Mouse (Mus musculus): ENCODE data around the gene Mob1a. TPM values are rescaled to one million over a fixed set of nuclear protein-coding genes. Genes with fewer than 3 reads are reported as not detected.

The Mob1a gene
- 80.4 and 99.8 TPM in 2 replicates for polyA plus RNA-seq (2012)

DNA sequence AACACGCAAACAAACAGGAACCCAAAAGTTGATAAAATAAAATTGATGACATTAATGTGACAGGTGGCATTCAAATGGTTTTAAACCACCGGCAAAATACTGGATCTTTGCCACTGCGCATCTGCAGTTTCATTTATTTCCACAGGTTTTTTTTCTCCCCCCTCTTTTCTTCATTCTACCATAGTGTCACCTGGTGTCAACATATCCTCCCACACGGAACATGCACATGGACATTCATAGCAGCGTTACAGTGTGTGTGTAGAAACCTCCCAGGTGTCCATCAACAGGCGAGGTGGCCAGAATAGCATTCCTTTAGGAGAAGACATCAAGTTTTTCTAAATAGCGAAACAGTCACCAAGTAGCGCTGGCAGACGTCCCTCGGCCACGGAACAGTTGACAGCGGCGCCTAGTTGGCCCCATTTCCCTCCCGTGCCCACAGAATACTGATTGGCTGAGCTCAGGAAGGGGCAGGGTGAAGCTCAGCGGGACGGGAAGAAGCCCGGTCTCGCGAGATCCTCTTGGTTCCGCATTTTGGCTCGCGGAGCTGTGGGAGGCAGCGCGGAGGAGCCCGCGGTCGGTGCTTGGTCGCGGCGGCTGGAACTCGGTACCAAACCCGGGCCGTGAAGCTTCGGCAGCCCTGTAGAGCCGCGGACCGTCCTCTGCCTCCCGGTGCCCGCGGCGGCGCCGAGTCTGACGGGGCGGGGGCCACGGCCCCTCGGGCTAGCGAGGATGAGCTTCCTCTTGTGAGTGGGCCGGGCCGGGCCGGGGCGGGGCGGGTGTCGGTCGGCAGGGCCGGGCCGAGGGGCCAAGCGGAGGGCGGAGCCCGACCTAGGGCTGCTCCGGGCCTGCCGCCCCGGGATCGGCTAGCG is at the start of gene Mob1a, which contains the start of gene Mthfd2:
Gene Mob1a, plus strand, starts transcription at position 492 of the 869 bp plus-strand sequence.
Gene Mthfd2, minus strand, starts transcription at position 384 of the 869 bp plus-strand sequence.

GRCm38 (mm10) chr6:83348873-83349272 is 23.1 kb downstream of the Mob1a start, which contains the start of gene Bola3:
Gene Bola3, plus strand, starts transcription at chr6:83349147.

Other genes with a start within 250 kb of the Mob1a start
- 8.0 and 8.6 TPM in 2 replicates for gene Pcgf1, start 248.1 kb upstream of the Mob1a start, polyA plus RNA-seq (2012)
- gene Lbx2, start 239.6 kb upstream of the Mob1a start, polyA plus RNA-seq (2012): 0.29 and 0.54 TPM in 2 replicates
- gene Ccdc142, start 224.4 kb upstream of the Mob1a start, polyA plus RNA-seq (2012): 7.9 and 8.7 TPM in 2 replicates
- 4.3 and 4.9 TPM in 2 replicates for gene Gm42688, start 224.4 kb upstream of the Mob1a start, polyA plus RNA-seq (2012)
- 37.3 and 44.4 TPM in 2 replicates for gene Mrpl53, start 217.0 kb upstream of the Mob1a start, polyA plus RNA-seq (2012)
- 188 and 205 TPM in 2 replicates for gene Mogs, start 210.5 kb upstream of the Mob1a start, polyA plus RNA-seq (2012)
- gene Wbp1, start 204.5 kb upstream of the Mob1a start, polyA plus RNA-seq (2012): 60.5 and 62.6 TPM in 2 replicates
- gene Ino80b, start 200.6 kb upstream of the Mob1a start, polyA plus RNA-seq (2012): 241 and 250 TPM in 2 replicates
- 16.5 and 24.1 TPM in 2 replicates for gene Rtkn, start 190.6 kb upstream of the Mob1a start, polyA plus RNA-seq (2012)
- 0.34 TPM in 1 of 2 replicates, not detected in the other for gene Wdr54, start 169.6 kb upstream of the Mob1a start, polyA plus RNA-seq (2012)
- 0.07 and 0.10 TPM in 2 replicates for gene 1700003E16Rik, start 169.6 kb upstream of the Mob1a start, polyA plus RNA-seq (2012)
- 242 and 327 TPM in 2 replicates for gene Dctn1, start 160.1 kb upstream of the Mob1a start, polyA plus RNA-seq (2012)
- gene Slc4a5, start 106.2 kb upstream of the Mob1a start, polyA plus RNA-seq (2012): 0.46 and 0.62 TPM in 2 replicates
- gene Mthfd2, start 108 bp upstream of the Mob1a start, polyA plus RNA-seq (2012): 12.6 and 17.0 TPM in 2 replicates
- 24.8 and 34.2 TPM in 2 replicates for gene Bola3, start 23.1 kb downstream of the Mob1a start, polyA plus RNA-seq (2012)
- 39.0 and 49.7 TPM in 2 replicates for gene Tet3, start 133.1 kb downstream of the Mob1a start, polyA plus RNA-seq (2012)
- gene Dguok, start 181.0 kb downstream of the Mob1a start, polyA plus RNA-seq (2012): 18.6 and 20.8 TPM in 2 replicates
- gene Actg2, start 210.2 kb downstream of the Mob1a start, polyA plus RNA-seq (2012): not detected in 2 replicates
- gene Stambp, start 246.7 kb downstream of the Mob1a start, polyA plus RNA-seq (2012): 2.0 and 2.2 TPM in 2 replicates